Mouse (Mus musculus) left cerebral cortex, postnatal 10 days (tissue): ENCODE measurements at regions not wholly inside any gene's neighbourhood (a gene's known extent, or its start where the extent isn't known, plus 50 kb on each side); places are given as distances from the start of the nearest gene placed in this dataset.

Experiments
- DNase-seq, 2 experiments: peaks; one replicate each; pipeline ENCODE4 v3.0.0; 2021 to 2022; ENCODE audit warnings: low spot score in 2 of 2, mixed read lengths in 1 of 2; ENCODE audit errors: extremely low spot score in 1 of 2
- intact Hi-C: fragments of 180-260 bp; cut with DNase I; formaldehyde crosslinking; loops from one replicate; pipeline ENCODE4 v1.15.1; 2025

DNA sequence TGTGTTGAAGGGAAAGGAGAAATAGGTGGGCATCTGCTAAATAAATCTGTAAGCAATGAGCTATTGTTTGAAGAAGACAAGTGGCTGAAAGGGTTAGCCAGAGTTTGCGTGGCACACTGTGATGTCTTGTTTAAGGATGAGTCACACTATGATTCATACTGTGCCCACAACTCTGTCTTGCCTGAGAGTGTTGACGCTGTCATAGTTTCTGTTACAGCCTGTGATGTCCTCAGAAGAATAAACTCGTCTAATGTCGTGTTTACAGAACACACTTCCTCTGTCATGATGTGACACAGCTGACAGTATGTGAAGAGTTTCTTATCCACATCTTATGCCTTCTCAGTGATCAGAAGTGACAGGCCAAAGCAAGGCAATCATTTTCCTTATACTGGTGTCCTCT is 274.5 kb upstream of the Tmem132c start:
- no peak for DNase-seq
- intact Hi-C loops, result no loop called here

DNA sequence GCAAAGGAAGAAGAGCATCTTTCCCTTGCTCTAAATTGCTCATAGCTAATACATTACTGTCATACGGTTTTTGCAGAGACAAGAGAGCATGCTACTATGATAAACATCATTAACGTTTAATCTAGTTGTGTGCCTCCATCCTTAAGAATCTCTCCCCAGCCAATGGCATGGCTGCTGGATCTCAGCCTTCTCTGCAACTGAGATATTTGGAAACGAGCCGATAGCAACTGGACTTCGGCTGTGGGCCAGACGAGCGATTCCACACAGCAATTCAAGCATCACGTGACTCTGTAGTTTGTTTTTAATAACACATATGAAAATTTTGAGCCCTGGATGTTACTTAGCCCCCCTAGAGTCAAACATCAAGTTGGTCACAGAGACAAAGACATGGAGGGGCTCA is 272.2 kb upstream of the Tmem132c start:
- DNase-seq, result no peak
- intact Hi-C loops, result no loop called here

DNA sequence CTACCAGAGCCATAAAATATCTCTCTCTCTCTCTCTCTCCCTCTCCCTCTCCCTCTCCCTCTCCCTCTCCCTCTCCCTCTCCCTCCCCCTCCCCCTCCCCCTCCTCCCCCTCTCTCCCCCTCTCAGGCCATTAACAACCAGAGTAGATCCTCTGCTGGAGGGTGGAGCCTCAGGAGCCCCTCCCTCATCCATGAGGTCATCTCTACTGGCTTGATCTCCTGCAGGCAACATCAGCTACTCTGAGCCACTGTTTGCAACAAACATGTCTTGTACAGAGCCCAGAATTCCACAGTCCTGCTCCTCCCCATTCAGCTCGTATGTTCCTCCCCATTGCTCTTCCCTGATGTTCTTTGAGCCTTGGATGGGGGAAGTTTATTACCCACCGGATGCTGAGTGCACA is 270.3 kb upstream of the Tmem132c start:
- no peak for DNase-seq
- intact Hi-C loops, result no loop called here

DNA sequence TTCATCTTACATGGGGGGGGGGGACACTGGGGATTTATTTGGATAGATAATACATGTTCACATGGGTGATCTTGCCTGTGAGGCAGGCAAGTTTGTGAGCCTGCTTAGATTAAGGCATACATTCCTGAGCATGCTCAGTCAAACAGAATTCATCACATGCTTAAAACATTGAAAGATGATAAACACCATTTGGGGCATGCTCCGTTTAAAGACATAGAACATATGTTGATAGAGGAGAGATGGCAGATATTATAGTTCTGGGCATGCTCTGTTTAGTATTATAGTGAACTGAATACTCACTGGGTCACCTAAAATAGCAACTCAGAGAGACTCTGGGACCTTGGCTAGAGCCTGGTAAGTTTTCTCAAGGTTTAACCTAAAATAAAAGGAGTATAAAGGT is 269.6 kb upstream of the Tmem132c start:
- intact Hi-C loops, result no loop called here
- DNase-seq, result no peak

DNA sequence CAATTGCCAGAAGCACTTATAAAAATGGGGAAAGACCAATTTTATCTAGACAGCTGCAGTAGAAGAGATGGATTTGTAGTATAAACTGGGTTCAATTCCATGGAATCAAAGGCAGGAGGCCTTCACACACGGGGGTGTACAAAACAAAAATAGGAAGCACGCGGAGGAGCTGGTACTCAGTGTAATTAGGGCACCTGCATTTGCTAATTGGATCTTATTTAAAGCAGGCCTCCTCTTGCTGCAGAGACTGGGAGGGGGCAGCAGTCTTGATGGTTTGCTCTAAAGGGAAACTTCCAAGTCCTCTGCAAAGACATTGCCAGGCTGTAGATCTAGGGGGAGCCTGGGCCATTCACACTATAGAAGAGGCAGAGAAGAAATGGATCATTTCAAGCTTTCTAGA is 268.2 kb upstream of the Tmem132c start:
- peak in 1 of 2 experiments; percentile 5 for DNase-seq
- intact Hi-C loops, result no loop called here

DNA sequence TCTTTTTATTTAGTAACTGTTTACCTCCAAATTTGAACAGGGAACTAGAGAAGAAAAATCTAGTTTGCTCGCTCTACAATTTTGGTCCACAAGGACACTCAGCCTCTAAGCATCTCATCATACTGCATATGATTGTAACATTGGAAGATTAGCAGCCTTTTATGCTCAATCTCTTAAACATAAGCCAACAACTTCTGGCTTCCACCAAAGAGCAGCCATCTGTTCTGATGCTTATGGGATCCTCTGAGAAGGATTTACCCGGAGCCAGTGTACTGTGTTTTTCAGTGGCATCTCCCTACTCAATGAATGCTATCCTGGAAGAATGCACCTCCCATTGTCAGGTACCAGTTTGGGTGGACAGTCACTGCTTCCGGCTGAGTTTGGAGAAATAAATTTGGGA is 267.0 kb upstream of the Tmem132c start:
- intact Hi-C loops, result no loop called here
- DNase-seq, result peak in 1 of 2 experiments; percentile 31

DNA sequence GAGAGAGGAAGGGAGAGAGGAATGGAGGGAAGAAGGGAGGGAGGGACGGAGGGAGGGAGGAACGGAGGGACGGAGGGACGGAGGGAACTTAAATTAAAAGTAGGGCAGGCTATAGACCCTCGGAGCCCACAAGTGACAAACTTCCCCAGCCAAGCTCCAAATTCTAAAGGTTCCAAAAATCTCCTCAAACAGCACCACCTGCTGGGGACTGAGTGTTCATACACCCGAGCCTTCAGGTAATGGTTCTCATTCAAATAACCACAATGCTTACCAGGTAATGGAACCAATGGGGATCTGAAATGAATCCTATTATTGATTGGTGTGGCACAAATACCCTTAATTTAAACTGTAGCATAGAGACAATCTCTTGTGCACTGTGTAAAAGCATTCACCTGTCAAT is 246.0 kb upstream of the Tmem132c start:
- DNase-seq, result no peak
- intact Hi-C loops, result no loop called here

DNA sequence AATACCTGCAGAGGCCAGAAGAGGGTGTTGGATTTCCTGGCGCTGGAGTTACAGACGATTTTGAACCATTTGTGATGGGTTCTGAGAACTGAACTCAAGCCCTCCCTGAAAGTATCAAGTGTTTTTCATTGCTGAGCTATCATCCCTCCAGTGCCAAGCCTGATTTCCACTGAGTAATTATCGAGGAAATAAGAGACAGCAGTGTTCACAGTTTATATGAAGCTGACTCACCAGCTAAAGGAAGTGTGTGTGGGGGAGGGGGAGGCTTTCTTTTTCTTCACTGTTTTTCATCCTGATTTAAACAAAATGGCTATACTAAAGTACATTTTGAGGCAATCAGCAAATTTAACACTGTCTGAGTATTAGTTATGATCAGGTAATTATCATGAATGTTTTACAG is 227.4 kb upstream of the Tmem132c start:
- intact Hi-C loops, result no loop called here
- no peak for DNase-seq

DNA sequence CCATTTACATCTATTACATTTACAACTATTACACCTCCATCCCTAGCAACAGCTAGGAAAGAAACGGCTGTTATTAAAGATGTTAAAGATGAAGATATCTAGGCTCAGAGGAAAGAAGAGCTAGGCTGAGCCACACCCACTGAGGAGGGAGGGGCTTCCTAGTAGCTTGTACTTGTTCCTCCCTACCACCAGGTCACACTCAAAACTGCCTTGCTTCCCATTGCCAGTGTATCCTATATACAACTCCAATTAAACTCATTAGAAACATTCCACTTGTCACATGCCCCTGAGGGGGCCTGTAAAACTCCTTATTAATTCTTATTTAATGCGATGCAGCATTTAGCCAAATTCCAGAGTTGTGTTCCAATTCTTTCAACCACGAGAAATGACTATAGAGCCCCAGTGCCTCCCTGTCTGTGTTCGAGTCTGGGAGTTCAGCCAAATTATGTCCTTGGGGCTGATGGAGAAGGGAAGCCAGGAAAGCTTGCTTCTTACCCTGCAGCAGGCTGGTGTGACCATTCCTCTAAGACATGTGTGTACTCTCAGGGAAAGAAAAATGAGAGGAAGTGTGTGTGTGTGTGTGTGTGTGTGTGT is 225.0 kb upstream of the Tmem132c start:
- DNase-seq, result no peak
- intact Hi-C loops, result no loop called here

DNA sequence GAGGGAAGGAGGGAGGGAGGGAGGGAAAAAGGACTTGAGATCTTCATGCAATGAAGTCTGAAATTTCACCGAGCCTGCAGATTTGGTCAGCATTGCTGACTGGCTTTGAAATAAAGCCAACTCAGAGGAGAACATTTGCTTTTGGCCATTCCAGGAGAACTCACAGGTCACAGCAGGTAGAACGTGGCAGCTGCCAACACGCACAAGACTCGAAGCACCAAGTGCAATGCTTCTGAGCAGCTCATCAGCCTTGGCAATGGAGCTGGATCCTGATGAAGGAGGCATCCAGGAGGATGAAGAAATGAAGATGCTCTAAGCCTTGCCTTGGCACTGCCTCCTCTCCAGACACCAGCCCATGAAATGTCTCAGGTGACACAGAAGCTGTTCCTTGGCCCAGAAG is 223.6 kb upstream of the Tmem132c start:
- no peak for DNase-seq
- intact Hi-C loops, result no loop called here

DNA sequence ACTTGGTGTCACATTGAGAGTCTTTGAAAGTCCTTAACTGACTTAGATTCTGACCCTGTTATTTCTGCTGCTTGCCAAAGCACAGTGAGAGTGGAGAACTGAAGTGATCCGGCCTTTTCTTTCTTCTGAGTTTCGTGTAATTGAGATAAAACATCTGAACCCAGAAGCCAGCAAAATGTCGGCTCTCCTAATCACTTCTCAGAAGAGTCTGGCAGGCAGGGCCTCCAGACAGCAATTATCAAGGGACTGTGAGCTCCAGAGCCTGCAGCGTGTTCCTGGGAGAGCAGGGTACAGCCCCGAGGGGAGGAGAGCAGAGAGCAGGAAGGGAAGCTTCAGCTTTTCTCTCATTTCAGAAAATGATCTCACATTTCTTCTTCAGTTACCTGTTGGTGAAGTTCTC is 205.1 kb upstream of the Tmem132c start:
- intact Hi-C loops, result no loop called here
- no peak for DNase-seq

DNA sequence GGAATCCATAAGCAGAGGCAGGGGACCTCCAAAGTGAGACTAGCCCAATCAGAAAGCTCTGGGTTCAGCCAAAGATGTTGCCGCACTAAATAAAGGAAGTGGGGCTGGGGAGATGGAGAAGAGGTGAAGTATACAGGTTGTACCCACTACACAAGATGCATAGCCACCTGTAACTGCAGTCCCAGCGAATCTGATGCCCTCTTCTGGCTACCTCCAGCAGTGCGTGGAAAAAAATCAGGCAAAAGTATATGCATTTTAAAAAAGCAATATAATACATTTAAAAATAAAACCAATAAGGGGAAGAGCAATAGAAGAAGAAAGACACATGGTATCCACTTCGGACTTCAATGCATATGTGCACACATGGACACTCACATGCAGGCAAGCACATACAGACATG is 183.8 kb upstream of the Tmem132c start:
- intact Hi-C loops, result no loop called here

DNA sequence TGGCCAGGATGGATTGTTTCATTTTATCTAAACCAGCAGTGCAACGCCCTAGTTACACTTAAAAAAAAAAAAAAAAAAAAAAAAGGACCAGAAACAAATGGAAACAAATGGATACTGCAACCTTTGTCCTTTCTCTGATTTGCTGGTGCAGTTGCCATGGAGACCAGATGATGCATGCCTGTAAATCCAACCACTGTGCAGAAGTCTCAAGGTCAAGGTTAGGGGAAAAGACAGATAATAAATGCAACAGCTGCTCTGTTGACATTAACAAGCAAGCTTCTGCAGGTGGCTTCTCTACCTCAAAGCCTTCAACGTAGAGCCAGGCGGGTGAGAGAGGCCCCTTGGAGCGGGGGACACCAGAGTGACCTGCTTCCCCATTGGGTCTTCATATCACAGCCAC is 167.3 kb upstream of the Tmem132c start:
- intact Hi-C loops, result no loop called here
- DNase-seq, result no peak

More for the DNA sequence above, 183.8 kb upstream of the Tmem132c start:
- DNase-seq, result no peak
